Mouse (Mus musculus): ENCODE measurements at regions not wholly inside any gene's neighbourhood (a gene's known extent, or its start where the extent isn't known, plus 50 kb on each side); places are given as distances from the start of the nearest gene placed in this dataset.

DNA sequence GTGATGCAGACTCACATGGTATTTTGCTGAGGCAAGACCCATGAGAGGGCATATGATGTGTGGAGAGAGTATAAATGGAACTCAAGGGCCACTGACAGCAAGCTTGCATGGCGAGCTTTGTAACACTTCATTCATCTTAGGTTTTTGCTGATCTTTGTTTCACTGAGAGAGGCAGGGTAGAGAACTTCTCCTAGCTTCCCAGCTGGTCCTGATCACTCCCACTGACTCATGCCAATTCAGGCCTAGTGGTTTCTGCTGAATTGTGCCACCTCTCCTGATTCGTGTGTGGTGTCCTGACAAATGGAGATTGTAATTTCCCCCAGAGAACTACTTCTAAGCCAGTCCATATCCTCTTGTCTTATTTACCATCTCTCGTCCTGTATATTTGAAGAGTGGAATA, 419.5 kb downstream of the Hdgfl1 start:
- no peaks in the 10 kb centered on the region for H3K36me3 ChIP-seq (ENCODE audit: control insufficient read depth, insufficient read depth, low read length)
- no peaks in the 10 kb centered on the region for H3K27me3 ChIP-seq (ENCODE audit: control insufficient read depth, insufficient read depth, low read length)
- H3K9ac ChIP-seq (ENCODE audit: low read length) = no peak overlapping the region
- 88% methylated on average over 3 of the region's 3 CpGs for WGBS
- no peak overlapping the region for H3K4me3 ChIP-seq (ENCODE audit: low read depth, low read length)
- H3K9me3 ChIP-seq (ENCODE audit: control insufficient read depth, low read length) = no peaks in the 10 kb centered on the region
- H3K4me1 ChIP-seq (replicated peaks; ENCODE audit: control insufficient read depth, insufficient read depth, low read length) = no peaks in the 10 kb centered on the region
- no peak for ATAC-seq (replicated peaks; ENCODE audit: low FRiP score)
- no peak overlapping the region for H3K27ac ChIP-seq (ENCODE audit: low read depth, low read length)
- no peak overlapping the region for H3K4me2 ChIP-seq (ENCODE audit: low read depth, low read length, severe bottlenecking)
- no peak for DNase-seq (ENCODE audit: low spot score)

DNA sequence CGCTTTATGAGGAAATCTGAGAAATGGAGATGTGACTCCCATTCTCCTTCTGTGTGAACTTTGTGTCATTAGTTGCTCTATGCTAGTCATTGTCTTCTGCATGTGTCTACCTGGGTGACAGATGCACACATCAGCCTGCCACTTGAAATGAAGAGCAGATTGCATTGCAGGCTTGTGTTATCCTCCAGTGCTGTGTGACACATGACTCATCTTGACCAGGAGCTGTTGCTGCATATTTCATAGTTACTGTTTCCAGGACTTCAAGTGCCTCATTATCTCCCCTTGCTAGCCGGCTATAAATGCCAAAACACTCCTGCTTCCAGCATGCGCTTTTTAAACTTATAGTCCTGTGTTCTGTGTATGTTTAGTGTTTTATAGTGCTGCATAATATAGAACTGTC, 431.2 kb downstream of the Hdgfl1 start:
- DNase-seq (ENCODE audit: low spot score) = no peak
- Histone ChIP-seq H3K9me3 (ENCODE audit: control insufficient read depth, low read length) (no peaks in the 10 kb centered on the region), H3K27ac (ENCODE audit: low read depth, low read length) (no peak overlapping the region), H3K4me2 (ENCODE audit: low read depth, low read length, severe bottlenecking) (no peak overlapping the region), H3K4me3 (ENCODE audit: low read depth, low read length) (no peak overlapping the region), H3K27me3 (ENCODE audit: control insufficient read depth, insufficient read depth, low read length) (no peaks in the 10 kb centered on the region), H3K9ac (ENCODE audit: low read length) (no peak overlapping the region), H3K36me3 (ENCODE audit: control insufficient read depth, insufficient read depth, low read length) (no peaks in the 10 kb centered on the region), H3K4me1 (replicated peaks; ENCODE audit: control insufficient read depth, insufficient read depth, low read length) (no peaks in the 10 kb centered on the region)
- no peak for ATAC-seq (replicated peaks; ENCODE audit: low FRiP score)
- 82% methylated on average over 3 of the region's 3 CpGs for WGBS

DNA sequence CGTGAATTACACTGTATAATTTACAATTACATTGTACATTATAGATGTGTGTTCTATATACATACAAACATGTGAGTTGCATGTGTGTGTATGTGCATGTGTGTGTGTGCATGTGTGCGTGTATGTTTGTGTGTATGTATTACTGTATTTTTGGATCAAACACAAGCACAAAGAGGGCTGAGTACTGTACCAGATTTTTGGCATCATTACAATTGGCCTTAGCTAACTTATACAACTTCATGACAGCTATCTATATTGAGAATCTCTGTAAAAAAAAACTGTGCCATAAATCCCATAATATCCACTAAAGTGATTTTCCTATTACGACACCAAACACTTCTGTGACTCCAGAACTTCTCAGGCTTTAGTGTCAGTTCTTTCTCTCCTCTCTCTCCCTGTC, 444.9 kb downstream of the Hdgfl1 start:
- no peak overlapping the region for H3K9ac ChIP-seq (ENCODE audit: low read length)
- no peaks in the 10 kb centered on the region for H3K9me3 ChIP-seq (ENCODE audit: control insufficient read depth, low read length)
- H3K4me1 ChIP-seq (replicated peaks; ENCODE audit: control insufficient read depth, insufficient read depth, low read length) = no peaks in the 10 kb centered on the region
- H3K36me3 ChIP-seq (ENCODE audit: control insufficient read depth, insufficient read depth, low read length) = no peaks in the 10 kb centered on the region
- WGBS = 86% methylated on average over 3 of the region's 3 CpGs
- no peak overlapping the region for H3K27ac ChIP-seq (ENCODE audit: low read depth, low read length)
- H3K4me2 ChIP-seq (ENCODE audit: low read depth, low read length, severe bottlenecking) = no peak overlapping the region
- no peak overlapping the region for H3K4me3 ChIP-seq (ENCODE audit: low read depth, low read length)
- no peak for DNase-seq (ENCODE audit: low spot score)
- ATAC-seq (replicated peaks; ENCODE audit: low FRiP score) = no peak
- H3K27me3 ChIP-seq (ENCODE audit: control insufficient read depth, insufficient read depth, low read length) = no peaks in the 10 kb centered on the region

DNA sequence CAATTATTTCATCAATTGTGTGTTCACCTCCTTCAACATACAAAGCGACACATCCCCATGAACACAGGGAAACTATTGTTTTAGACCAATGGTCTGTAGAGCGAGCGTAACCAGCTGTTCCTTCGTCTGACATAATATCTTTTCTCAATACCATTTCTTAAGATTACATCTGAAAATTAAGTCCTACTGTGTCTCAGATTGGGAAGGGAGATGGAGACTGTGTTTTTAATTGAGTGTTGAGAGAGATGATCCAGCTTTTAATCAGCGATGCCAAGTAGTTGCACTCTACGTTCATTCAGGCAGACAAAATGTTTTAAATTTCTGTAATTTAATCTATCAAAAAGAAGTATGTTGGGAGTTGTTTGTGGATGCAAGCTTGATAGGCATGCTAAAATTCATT, 445.3 kb downstream of the Hdgfl1 start:
- no peak for ATAC-seq (replicated peaks; ENCODE audit: low FRiP score)
- 92% methylated on average over 6 of the region's 6 CpGs for WGBS

DNA sequence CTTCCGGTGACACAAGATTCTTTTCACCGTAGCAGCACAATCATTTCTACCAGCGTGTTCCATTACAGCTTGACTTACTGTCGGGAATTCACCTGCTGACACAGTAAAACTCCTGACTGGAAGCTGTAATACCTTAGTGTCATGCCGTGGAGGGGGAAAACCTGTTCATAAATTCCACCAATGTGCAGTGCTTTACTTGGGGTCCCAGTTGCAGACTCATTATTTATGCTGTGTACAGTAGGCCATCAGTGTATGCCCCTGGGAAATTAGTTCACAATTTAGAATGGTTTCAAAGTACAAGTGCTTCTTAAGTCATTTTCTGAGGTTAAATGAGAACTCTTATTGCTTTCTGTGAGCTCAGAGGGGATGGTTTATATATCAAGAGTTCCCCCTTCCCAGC, 451.4 kb downstream of the Hdgfl1 start:
- H3K4me3 ChIP-seq (ENCODE audit: low read depth, low read length) = no peak overlapping the region
- DNase-seq (ENCODE audit: low spot score) (no peak), ATAC-seq (replicated peaks; ENCODE audit: low FRiP score) (no peak)
- 91% methylated on average over 5 of the region's 5 CpGs for WGBS
- H3K4me1 ChIP-seq (replicated peaks; ENCODE audit: control insufficient read depth, insufficient read depth, low read length) = no peaks in the 10 kb centered on the region
- no peaks in the 10 kb centered on the region for H3K36me3 ChIP-seq (ENCODE audit: control insufficient read depth, insufficient read depth, low read length)
- H3K4me2 ChIP-seq (ENCODE audit: low read depth, low read length, severe bottlenecking) = no peak overlapping the region
- no peak overlapping the region for H3K27ac ChIP-seq (ENCODE audit: low read depth, low read length)
- H3K9ac ChIP-seq (ENCODE audit: low read length) = no peak overlapping the region
- no peaks in the 10 kb centered on the region for H3K27me3 ChIP-seq (ENCODE audit: control insufficient read depth, insufficient read depth, low read length)
- no peaks in the 10 kb centered on the region for H3K9me3 ChIP-seq (ENCODE audit: control insufficient read depth, low read length)

More for the DNA sequence above, 445.3 kb downstream of the Hdgfl1 start:
- Histone ChIP-seq H3K4me2 (ENCODE audit: low read depth, low read length, severe bottlenecking) (no peak overlapping the region), H3K27me3 (ENCODE audit: control insufficient read depth, insufficient read depth, low read length) (no peaks in the 10 kb centered on the region), H3K27ac (ENCODE audit: low read depth, low read length) (no peak overlapping the region), H3K9me3 (ENCODE audit: control insufficient read depth, low read length) (no peaks in the 10 kb centered on the region), H3K4me1 (replicated peaks; ENCODE audit: control insufficient read depth, insufficient read depth, low read length) (no peaks in the 10 kb centered on the region), H3K9ac (ENCODE audit: low read length) (no peak overlapping the region), H3K4me3 (ENCODE audit: low read depth, low read length) (no peak overlapping the region), H3K36me3 (ENCODE audit: control insufficient read depth, insufficient read depth, low read length) (no peaks in the 10 kb centered on the region)
- no peak for DNase-seq (ENCODE audit: low spot score)

DNA sequence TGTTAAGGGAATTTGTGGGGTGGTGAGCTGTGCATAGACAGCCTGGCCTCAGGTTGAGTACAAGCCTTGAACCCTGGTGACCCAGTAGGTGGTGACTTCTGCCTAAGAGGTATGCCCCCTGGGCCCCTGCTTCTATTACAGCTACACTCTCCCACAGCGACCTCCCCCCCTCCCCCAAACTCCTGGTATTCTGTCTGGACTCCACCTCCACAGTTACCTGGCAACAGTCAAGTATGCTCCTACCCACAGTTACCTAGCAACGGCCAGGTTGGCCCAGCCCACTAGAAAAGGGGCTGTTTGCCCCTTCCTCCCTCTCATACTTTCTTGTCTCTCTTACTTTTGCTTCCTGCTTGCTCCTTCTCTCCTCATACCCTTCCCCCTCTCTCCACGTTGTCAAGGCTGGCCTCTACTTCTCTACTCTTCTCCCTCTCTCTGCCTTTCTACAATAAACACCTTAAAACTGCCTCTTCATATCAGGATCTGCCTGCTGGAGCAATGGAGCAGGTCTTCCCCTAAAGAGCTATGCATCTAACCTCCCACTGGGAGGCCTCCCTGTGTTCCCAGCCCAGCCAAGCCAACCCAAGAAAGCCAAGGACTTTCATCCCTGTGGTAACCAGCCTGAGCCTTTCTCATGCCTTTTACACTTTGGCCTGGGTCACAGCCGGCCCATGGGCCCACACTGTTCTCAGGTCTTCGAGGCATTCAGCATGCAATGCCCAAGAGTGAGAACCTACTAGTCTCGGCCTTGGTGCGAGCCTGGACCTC, 457.5 kb downstream of the Hdgfl1 start:
- WGBS = 66% methylated on average over 7 of the region's 7 CpGs
- DNase-seq (ENCODE audit: low spot score) (no peak), ATAC-seq (replicated peaks; ENCODE audit: low FRiP score) (0 out of 2 replicates have a peak, but pooled peaks have one; percentile 36)

DNA sequence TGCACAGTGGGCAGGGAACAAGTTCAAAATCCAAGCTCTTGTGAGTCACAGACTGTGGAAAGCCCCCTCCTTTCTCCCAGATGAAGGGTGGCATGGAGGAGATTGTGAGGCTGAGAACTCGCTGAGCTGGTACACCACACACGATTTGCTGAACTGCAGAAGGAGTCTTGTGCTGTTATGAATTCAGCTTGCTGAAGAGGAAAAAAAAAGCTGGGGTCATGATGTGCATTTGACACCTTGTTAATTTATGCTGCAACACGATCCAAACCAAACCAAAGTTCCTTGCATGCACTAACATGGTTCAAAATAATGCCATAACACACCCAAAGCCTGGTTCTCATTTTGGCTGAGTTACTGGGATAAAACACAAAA, 485.9 kb downstream of the Hdgfl1 start:
- WGBS = 83% methylated on average over 3 of the region's 3 CpGs
- Histone ChIP-seq H3K27me3 (ENCODE audit: control insufficient read depth, insufficient read depth, low read length) (no peaks in the 10 kb centered on the region), H3K9me3 (ENCODE audit: control insufficient read depth, low read length) (no peaks in the 10 kb centered on the region), H3K36me3 (ENCODE audit: control insufficient read depth, insufficient read depth, low read length) (no peaks in the 10 kb centered on the region), H3K9ac (ENCODE audit: low read length) (no peak overlapping the region), H3K4me2 (ENCODE audit: low read depth, low read length, severe bottlenecking) (no peak overlapping the region), H3K27ac (ENCODE audit: low read depth, low read length) (no peak overlapping the region), H3K4me3 (ENCODE audit: low read depth, low read length) (no peak overlapping the region), H3K4me1 (replicated peaks; ENCODE audit: control insufficient read depth, insufficient read depth, low read length) (no peaks in the 10 kb centered on the region)
- DNase-seq (ENCODE audit: low spot score) (no peak), ATAC-seq (replicated peaks; ENCODE audit: low FRiP score) (no peak)

More for the DNA sequence above, 457.5 kb downstream of the Hdgfl1 start:
- Histone ChIP-seq H3K9ac (ENCODE audit: low read length) (no peak overlapping the region), H3K4me2 (ENCODE audit: low read depth, low read length, severe bottlenecking) (no peak overlapping the region), H3K36me3 (ENCODE audit: control insufficient read depth, insufficient read depth, low read length) (no peaks in the 10 kb centered on the region), H3K27ac (ENCODE audit: low read depth, low read length) (no peak overlapping the region), H3K4me3 (ENCODE audit: low read depth, low read length) (no peak overlapping the region), H3K9me3 (ENCODE audit: control insufficient read depth, low read length) (no peaks in the 10 kb centered on the region), H3K27me3 (ENCODE audit: control insufficient read depth, insufficient read depth, low read length) (no peaks in the 10 kb centered on the region), H3K4me1 (replicated peaks; ENCODE audit: control insufficient read depth, insufficient read depth, low read length) (0 out of 2 replicates have a peak, but pooled peaks cover 2% of the 10 kb centered on the region)

DNA sequence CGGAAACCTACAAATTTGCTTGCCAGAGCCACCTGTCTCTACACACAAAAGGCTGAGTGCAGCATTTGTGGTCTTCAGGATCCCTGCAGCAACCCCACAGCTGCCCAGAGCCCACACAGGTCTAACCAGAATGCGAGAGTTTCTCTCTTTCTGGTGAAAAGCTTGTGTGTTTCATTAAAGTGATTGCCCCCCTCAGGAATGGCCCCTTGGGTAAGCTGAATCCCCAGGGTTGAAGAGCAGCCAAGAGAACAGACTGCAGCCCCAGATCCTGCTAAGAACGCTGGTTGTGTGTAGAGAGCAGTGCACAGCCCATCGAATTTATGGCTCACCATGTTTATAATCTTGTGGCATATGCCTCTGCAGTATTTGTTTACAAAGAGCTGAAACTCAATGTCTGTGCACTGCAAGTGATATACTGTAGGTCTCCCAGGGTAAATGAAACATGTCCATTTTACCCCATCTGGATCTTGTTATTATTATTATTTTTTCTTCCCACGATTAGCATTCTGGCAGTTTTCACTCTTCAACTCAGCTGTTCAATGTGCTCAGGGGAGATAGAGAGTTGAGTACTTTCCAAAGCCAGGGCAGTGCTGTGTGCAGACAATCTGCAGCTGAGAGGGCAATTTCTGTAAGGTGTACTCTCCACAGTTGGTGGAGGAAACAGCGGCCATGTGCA, 486.4 kb downstream of the Hdgfl1 start:
- H3K4me2 ChIP-seq (ENCODE audit: low read depth, low read length, severe bottlenecking) = no peak overlapping the region
- H3K9ac ChIP-seq (ENCODE audit: low read length) = no peak overlapping the region
- no peaks in the 10 kb centered on the region for H3K9me3 ChIP-seq (ENCODE audit: control insufficient read depth, low read length)
- no peaks in the 10 kb centered on the region for H3K36me3 ChIP-seq (ENCODE audit: control insufficient read depth, insufficient read depth, low read length)
- H3K4me3 ChIP-seq (ENCODE audit: low read depth, low read length) = no peak overlapping the region
- ATAC-seq (replicated peaks; ENCODE audit: low FRiP score) = no peak
- DNase-seq (ENCODE audit: low spot score) = no peak
- no peaks in the 10 kb centered on the region for H3K4me1 ChIP-seq (replicated peaks; ENCODE audit: control insufficient read depth, insufficient read depth, low read length)
- no peak overlapping the region for H3K27ac ChIP-seq (ENCODE audit: low read depth, low read length)
- no peaks in the 10 kb centered on the region for H3K27me3 ChIP-seq (ENCODE audit: control insufficient read depth, insufficient read depth, low read length)
- 82% methylated on average over 6 of the region's 6 CpGs for WGBS

DNA sequence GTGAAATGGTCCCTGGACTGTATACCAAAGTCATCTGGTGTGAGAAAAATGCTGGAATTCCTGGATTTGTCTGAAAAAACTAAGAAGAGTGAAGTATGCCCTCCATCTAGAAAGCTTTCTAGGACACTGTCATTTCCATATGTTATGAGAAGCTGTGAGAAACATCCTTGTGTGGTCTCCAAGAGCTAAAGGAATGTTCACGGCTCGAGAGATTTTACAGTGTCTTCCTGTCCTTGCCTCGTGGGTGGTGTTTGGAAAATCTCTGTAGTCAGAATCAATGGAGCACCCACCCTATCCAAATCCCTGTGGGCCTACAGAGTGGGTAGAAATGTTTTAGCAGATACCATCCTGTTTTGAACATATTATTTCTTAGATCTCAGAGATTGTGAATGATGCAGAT, 487.7 kb downstream of the Hdgfl1 start:
- H3K36me3 ChIP-seq (ENCODE audit: control insufficient read depth, insufficient read depth, low read length) = no peaks in the 10 kb centered on the region
- ATAC-seq (replicated peaks; ENCODE audit: low FRiP score) = no peak
- 82% methylated on average over 3 of the region's 3 CpGs for WGBS

More for the DNA sequence above, 487.7 kb downstream of the Hdgfl1 start:
- no peak overlapping the region for H3K4me2 ChIP-seq (ENCODE audit: low read depth, low read length, severe bottlenecking)
- H3K9me3 ChIP-seq (ENCODE audit: control insufficient read depth, low read length) = no peaks in the 10 kb centered on the region
- H3K27me3 ChIP-seq (ENCODE audit: control insufficient read depth, insufficient read depth, low read length) = no peaks in the 10 kb centered on the region
- no peaks in the 10 kb centered on the region for H3K4me1 ChIP-seq (replicated peaks; ENCODE audit: control insufficient read depth, insufficient read depth, low read length)
- DNase-seq (ENCODE audit: low spot score) = no peak
- no peak overlapping the region for H3K4me3 ChIP-seq (ENCODE audit: low read depth, low read length)
- H3K9ac ChIP-seq (ENCODE audit: low read length) = no peak overlapping the region
- no peak overlapping the region for H3K27ac ChIP-seq (ENCODE audit: low read depth, low read length)

Measured in forebrain, embryonic 11.5 days (tissue).